Mouse (Mus musculus): ENCODE data around the gene 1700025C18Rik. TPM values are rescaled to one million over a fixed set of nuclear protein-coding genes. Genes with fewer than 3 reads are reported as not detected.

Gene 1700025C18Rik
- polyA plus RNA-seq, 1 experiment from 2014 or later, result not detected

GRCm38 (mm10) chr2:165056377-165057085 lies 34.0 kb downstream of the 1700025C18Rik start:
- peaks cover 7% of the 10 kb centered on the region; the same call in 1 of the 2 replicates for H3K27me3 ChIP-seq
- H3K4me3 ChIP-seq (replicated peaks), result 0 out of 2 replicates have a peak overlapping the region, but pooled peaks have one; percentile 31
- WGBS, result 74% methylated on average over 14 of the region's 14 CpGs
- H3K9ac ChIP-seq, result no peak overlapping the region
- no peaks in the 10 kb centered on the region for H3K36me3 ChIP-seq
- peak overlapping the region; percentile 45; the same call in 1 of the 2 replicates for H3K4me2 ChIP-seq (replicated peaks)
- H3K9me3 ChIP-seq (replicated peaks), result no peaks in the 10 kb centered on the region
- no peak for ATAC-seq (ENCODE audit: insufficient number of reproducible peaks, low FRiP score, low TSS enrichment, low read depth)
- no peak overlapping the region for H3K27ac ChIP-seq (replicated peaks)
- peaks cover 7% of the 10 kb centered on the region; the same call in 1 of the 2 replicates for H3K4me1 ChIP-seq

DNA sequence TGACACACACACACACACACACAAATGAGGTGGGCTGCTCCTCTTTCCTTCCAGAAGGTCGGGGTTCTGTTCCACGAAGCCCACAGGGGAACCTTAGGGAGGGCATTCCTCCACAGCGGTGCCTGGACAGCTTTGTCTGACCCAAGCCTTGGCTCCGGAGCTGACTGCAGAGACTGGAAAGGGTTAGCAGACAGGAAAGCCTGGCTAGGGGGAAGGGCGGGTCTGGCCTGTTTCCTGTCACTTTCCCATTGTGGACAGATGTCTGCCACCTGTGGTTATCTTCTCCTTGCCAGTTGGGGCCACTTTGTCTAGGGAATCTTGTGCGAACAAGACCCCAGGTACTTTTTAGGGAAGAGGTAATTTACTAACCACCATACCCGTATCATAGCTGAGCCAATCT lies 34.6 kb downstream of the 1700025C18Rik start:
- Histone ChIP-seq H3K27me3 (peaks cover 7% of the 10 kb centered on the region; the same call in 1 of the 2 replicates), H3K36me3 (no peaks in the 10 kb centered on the region), H3K9me3 (replicated peaks) (no peaks in the 10 kb centered on the region), H3K9ac (no peak overlapping the region), H3K4me2 (replicated peaks) (peak overlapping the region; percentile 45), H3K4me3 (replicated peaks) (peak overlapping the region; percentile 31), H3K27ac (replicated peaks) (no peak overlapping the region), H3K4me1 (peaks cover 7% of the 10 kb centered on the region; the same call in 1 of the 2 replicates)
- 5% methylated on average over 7 of the region's 7 CpGs for WGBS
- ATAC-seq (ENCODE audit: insufficient number of reproducible peaks, low FRiP score, low TSS enrichment, low read depth), result no peak

DNA sequence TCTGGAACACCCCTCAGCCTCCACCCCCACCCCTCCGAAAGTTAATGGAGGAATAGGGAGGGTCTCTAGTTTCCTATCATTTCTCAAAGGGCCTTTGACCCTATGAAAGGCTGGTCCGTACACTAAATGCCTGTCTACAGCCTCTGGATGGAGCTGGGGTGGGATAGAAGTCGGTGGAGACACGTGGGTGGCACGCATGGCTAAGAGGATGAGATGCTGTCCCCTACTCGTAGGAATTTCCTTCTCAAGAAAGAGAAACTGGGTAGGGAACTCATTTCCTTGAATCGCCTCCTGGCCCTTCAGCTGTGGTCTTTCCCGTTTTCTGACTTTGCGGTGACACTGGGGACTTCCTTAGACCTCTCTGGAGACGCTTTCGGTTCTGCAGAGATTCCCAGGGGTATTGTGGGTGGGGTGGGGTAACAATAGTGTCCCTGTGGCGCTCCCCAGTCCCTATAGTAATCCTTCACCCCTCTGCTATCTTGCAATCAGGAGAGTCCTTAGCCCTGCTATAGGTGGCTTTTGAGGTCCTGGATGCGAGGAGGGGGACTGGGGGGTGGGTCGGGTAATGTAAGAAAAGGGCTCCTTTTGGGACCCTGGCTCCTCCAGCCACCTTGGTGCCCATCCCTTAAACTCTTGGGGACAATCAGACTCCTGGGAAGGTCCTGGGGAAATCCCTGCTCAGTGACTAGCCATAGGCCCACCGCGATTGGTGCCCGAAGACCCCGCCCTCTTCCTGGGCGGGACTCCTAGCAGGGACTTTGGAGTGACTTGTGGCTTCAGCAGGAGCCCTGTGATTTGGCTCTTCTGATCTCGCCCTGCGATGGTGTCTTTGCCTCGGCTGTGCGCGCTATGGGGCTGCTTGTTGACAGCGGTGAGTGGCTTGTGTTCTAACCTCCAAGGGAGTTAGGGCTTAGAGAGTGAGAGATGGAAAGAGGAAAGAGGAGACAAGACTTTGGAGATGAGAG lies 35.4 kb downstream of the 1700025C18Rik start, which contains the start of gene Cd40:
TSS of gene Cd40 (plus strand) at position 740 of the 965 bp plus-strand sequence.
- peak; percentile 45; the same call in 1 of the 2 replicates for ATAC-seq (ENCODE audit: insufficient number of reproducible peaks, low FRiP score, low TSS enrichment, low read depth)
- H3K4me3 ChIP-seq (replicated peaks), result peak within 1 kb of the TSS; percentile 31
- no peaks in the 10 kb centered on the region for H3K36me3 ChIP-seq
- H3K9me3 ChIP-seq (replicated peaks), result no peaks in the 10 kb centered on the region
- peaks cover 7% of the 10 kb centered on the region; the same call in 1 of the 2 replicates for H3K27me3 ChIP-seq
- H3K27ac ChIP-seq (replicated peaks), result no peak within 1 kb of the TSS
- no peak within 1 kb of the TSS for H3K9ac ChIP-seq
- peaks cover 7% of the 10 kb centered on the region; the same call in 1 of the 2 replicates for H3K4me1 ChIP-seq
- peak within 1 kb of the TSS; percentile 45 for H3K4me2 ChIP-seq (replicated peaks)
- 11% methylated on average over 25 of the region's 25 CpGs for WGBS

- Histone ChIP-seq H3K36me3 (no peaks in the 10 kb centered on the region), H3K9me3 (replicated peaks) (no peaks in the 10 kb centered on the region), H3K27ac (replicated peaks) (no peak overlapping the region), H3K4me3 (replicated peaks) (no peak overlapping the region), H3K4me2 (replicated peaks) (no peak overlapping the region), H3K9ac (no peak overlapping the region), H3K4me1 (peaks cover 7% of the 10 kb centered on the region; the same call in 1 of the 2 replicates), H3K27me3 (peaks cover 4% of the 10 kb centered on the region; the same call in 1 of the 2 replicates)
- 27% methylated on average over 11 of the region's 11 CpGs for WGBS
- no peak for ATAC-seq (ENCODE audit: insufficient number of reproducible peaks, low FRiP score, low TSS enrichment, low read depth)
These were observed 39.0 kb downstream of the 1700025C18Rik start for GRCm38 (mm10) chr2:165051566-165051965.

DNA sequence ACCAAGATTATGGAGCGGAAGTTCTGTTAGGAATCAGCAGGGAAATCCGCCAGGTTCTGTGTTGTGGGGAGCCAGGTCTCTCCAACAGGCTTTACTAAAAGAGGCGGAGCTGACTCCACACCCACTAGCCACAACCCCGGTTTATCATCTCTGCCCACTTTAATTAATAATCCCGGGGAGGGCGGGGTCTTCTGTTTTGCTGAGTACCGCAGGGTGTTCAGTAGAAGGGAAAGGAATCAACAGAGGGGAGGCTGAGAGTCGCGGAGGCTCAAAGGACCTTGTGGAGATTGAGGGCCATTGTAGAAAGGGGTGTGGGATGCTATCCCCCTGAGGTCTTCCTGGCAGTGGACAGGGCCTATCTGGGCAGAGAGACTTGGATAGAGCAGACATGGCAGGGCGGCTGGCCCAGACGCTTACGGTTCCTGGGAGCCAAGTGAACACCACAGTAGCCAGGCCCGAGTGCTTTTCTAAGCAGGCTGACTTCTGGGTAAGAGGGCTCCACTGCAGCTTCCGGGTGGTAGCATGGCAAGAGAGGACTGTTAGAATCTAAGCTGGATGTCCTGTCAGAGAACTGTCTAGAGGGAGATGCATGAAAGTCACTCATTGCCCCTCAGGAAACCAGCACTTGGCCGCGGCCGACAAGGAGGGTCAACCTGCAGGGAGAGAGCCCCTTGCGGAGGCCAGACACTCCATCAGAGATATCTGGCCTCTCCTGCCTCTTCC lies 39.6 kb downstream of the 1700025C18Rik start:
- H3K27ac ChIP-seq (replicated peaks), result no peak overlapping the region
- H3K27me3 ChIP-seq, result no peaks in the 10 kb centered on the region
- H3K4me2 ChIP-seq (replicated peaks), result no peak overlapping the region
- H3K9ac ChIP-seq, result no peak overlapping the region
- H3K36me3 ChIP-seq, result no peaks in the 10 kb centered on the region
- WGBS, result 70% methylated on average over 18 of the region's 18 CpGs
- peaks cover 7% of the 10 kb centered on the region; the same call in 1 of the 2 replicates for H3K4me1 ChIP-seq
- H3K9me3 ChIP-seq (replicated peaks), result no peaks in the 10 kb centered on the region
- no peak overlapping the region for H3K4me3 ChIP-seq (replicated peaks)
- no peak for ATAC-seq (ENCODE audit: insufficient number of reproducible peaks, low FRiP score, low TSS enrichment, low read depth)

GRCm38 (mm10) chr2:165049044-165049443 lies 41.5 kb downstream of the 1700025C18Rik start:
- Histone ChIP-seq H3K9me3 (replicated peaks) (no peaks in the 10 kb centered on the region), H3K4me3 (replicated peaks) (no peak overlapping the region), H3K27me3 (no peaks in the 10 kb centered on the region), H3K4me1 (no peaks in the 10 kb centered on the region), H3K27ac (replicated peaks) (no peak overlapping the region), H3K9ac (no peak overlapping the region), H3K4me2 (replicated peaks) (no peak overlapping the region), H3K36me3 (no peaks in the 10 kb centered on the region)
- ATAC-seq (ENCODE audit: insufficient number of reproducible peaks, low FRiP score, low TSS enrichment, low read depth), result no peak
- 69% methylated on average over 5 of the region's 5 CpGs for WGBS

DNA sequence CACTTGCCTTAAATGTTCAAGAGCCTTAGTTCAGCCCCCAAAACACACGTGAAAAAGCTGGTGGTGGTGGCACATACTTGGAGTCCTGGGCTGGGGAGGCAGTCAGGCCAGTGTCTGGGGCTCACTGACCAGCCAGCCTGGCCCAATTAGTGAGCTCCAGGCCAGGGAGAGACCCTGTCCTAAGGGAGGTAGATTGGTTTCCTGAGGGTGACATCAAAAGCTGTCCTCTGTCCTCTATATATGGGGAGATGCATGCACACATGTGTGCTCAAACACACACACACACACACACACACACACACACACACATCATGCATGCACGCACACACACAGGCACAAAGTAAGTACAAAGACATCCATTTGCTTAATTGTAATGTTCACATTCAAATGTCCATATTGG lies 46.8 kb downstream of the 1700025C18Rik start:
- 61% methylated on average over 2 of the region's 2 CpGs for WGBS
- no peak overlapping the region for H3K4me3 ChIP-seq (replicated peaks)
- peaks cover 4% of the 10 kb centered on the region; the same call in 1 of the 2 replicates for H3K27me3 ChIP-seq
- H3K9me3 ChIP-seq (replicated peaks), result no peaks in the 10 kb centered on the region
- H3K4me1 ChIP-seq, result no peaks in the 10 kb centered on the region
- H3K9ac ChIP-seq, result no peak overlapping the region
- no peak for ATAC-seq (ENCODE audit: insufficient number of reproducible peaks, low FRiP score, low TSS enrichment, low read depth)
- H3K27ac ChIP-seq (replicated peaks), result no peak overlapping the region
- no peaks in the 10 kb centered on the region for H3K36me3 ChIP-seq
- no peak overlapping the region for H3K4me2 ChIP-seq (replicated peaks)

DNA sequence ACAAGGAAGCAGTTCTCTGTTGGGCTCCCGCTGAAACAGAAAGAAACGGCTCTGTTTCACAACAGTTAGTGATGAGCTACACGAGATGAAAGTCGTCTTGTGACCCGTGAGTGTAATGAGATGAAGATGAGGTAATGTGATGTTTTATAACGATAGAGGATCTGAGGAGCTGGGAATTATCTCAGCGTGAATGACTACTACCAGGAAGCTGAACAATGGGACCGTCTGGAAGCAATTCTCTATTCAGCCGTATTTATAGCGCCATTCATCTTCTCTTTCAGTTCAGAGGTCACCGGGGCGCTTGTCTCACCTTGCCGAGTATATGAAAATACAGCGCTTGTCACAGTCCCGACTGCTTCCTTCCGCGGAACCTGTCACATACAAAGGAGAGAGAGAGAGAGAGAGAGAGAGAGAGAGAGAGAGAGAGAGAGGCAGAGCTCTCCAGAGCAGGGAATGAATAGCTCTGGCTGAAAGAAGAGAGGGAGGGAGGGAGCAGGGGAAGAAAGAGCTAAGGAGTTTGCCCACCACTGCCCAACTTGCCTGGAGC lies 47.4 kb downstream of the 1700025C18Rik start:
- Histone ChIP-seq H3K9me3 (replicated peaks) (no peaks in the 10 kb centered on the region), H3K27me3 (peaks cover 4% of the 10 kb centered on the region; the same call in 1 of the 2 replicates), H3K27ac (replicated peaks) (no peak overlapping the region), H3K4me3 (replicated peaks) (no peak overlapping the region), H3K9ac (no peak overlapping the region), H3K4me1 (no peaks in the 10 kb centered on the region), H3K4me2 (replicated peaks) (0 out of 2 replicates have a peak overlapping the region, but pooled peaks have one; percentile 15), H3K36me3 (no peaks in the 10 kb centered on the region)
- 9% methylated on average over 17 of the region's 17 CpGs for WGBS
- ATAC-seq (ENCODE audit: insufficient number of reproducible peaks, low FRiP score, low TSS enrichment, low read depth), result no peak

DNA sequence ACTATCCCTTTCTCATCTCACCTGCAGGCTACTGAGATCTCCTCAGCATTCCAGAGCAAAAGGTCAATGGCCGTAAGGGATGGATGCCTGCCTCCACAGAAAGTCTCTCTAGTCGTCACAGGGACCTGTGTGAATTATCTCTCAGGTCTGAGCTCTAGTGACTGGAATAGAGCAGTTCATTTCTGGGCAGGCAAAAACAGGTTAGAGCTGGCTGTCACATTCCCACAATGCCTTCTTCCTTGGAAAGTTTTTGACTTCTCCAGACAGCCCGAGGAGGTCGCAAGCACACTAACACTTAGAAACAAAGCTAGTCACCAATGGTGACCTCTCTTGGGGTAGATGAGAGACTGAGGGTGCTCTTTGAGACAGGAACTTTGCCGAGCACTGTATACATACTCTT lies 48.4 kb downstream of the 1700025C18Rik start:
- Histone ChIP-seq H3K27me3 (peaks cover 4% of the 10 kb centered on the region; the same call in 1 of the 2 replicates), H3K36me3 (no peaks in the 10 kb centered on the region), H3K27ac (replicated peaks) (no peak overlapping the region), H3K9me3 (replicated peaks) (no peaks in the 10 kb centered on the region), H3K9ac (no peak overlapping the region), H3K4me2 (replicated peaks) (no peak overlapping the region), H3K4me1 (no peaks in the 10 kb centered on the region), H3K4me3 (replicated peaks) (no peak overlapping the region)
- 62% methylated on average over 5 of the region's 5 CpGs for WGBS
- ATAC-seq (ENCODE audit: insufficient number of reproducible peaks, low FRiP score, low TSS enrichment, low read depth), result no peak

DNA sequence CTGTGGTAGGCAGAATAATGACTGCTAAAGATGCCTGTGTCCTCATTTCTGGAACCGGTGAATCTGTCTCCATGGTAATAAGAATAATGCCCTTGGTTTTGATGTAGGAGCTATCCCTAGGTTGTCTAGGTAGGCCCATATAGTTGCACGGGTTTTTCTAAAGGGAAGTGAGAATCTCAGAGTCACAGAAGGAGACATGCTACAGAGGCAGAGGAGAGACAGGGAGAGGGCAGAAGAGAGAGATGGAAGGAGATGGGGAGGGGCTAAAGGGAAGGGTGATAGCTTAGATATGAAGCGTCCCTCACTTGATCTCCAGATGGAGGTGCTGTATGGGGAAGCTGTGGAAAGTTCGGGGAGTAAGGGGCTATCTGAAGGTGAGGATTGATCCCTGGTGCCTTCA lies 53.1 kb downstream of the 1700025C18Rik start:
- H3K36me3 ChIP-seq, result no peaks in the 10 kb centered on the region
- no peak for ATAC-seq (ENCODE audit: insufficient number of reproducible peaks, low FRiP score, low TSS enrichment, low read depth)
- H3K4me3 ChIP-seq (replicated peaks), result no peak overlapping the region
- 64% methylated on average over 4 of the region's 4 CpGs for WGBS
- no peak overlapping the region for H3K4me2 ChIP-seq (replicated peaks)
- no peak overlapping the region for H3K27ac ChIP-seq (replicated peaks)
- no peaks in the 10 kb centered on the region for H3K27me3 ChIP-seq
- peaks cover 18% of the 10 kb centered on the region for H3K4me1 ChIP-seq
- H3K9ac ChIP-seq, result no peak overlapping the region
- H3K9me3 ChIP-seq (replicated peaks), result no peaks in the 10 kb centered on the region

Data from embryonic facial prominence, embryonic 15.5 days (tissue).